Mouse (Mus musculus) ES-E14 (cell line): Measurements from ENCODE around the gene Ptchd3.

Source experiments
- CHD2 ChIP-seq: IDR thresholded peaks from 2 replicates; pipeline ENCODE4 v1.6.1; 2014; ENCODE audit warnings: mild to moderate bottlenecking, low read depth, low read length, inconsistent platforms
- MAFK ChIP-seq: IDR thresholded peaks from 2 replicates; pipeline ENCODE4 v1.6.1; 2014; ENCODE audit warnings: mild to moderate bottlenecking, low read depth, low read length, inconsistent platforms; ENCODE audit not compliant: insufficient read depth
- ZC3H11A ChIP-seq: IDR thresholded peaks from 2 replicates; pipeline ENCODE4 v1.6.1; 2012; ENCODE audit warnings: low read depth, mild to moderate bottlenecking, inconsistent platforms, low read length, borderline replicate concordance
- ZNF384 ChIP-seq: IDR thresholded peaks from 2 replicates; pipeline ENCODE4 v1.6.1; 2012; ENCODE audit warnings: low read depth, low read length, inconsistent platforms

DNA sequence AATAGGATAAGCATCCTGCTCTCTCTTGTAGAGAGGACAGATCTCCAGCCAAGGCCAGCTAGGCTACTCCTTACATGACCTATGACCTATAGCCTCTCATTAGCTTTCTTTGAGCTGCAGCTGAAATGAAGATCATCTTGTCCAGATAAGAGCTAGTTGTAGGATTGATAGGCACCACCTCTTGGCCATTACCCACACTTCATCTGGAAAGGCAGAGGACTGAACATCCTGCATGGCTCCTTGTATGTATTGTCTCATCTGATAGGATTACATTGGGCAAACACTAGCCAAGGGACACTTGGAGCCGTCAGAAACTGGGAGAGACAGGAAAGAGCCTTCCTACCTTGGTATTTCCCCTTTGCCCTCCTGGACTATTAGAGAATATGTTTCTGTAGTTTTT lies 38.1 kb upstream of the Ptchd3 start:
- TF ChIP-seq MAFK: no peak
- TF ChIP-seq CHD2: no peak
- no peak for TF ChIP-seq ZC3H11A
- no peak for TF ChIP-seq ZNF384
